Mouse (Mus musculus): ENCODE measurements at regions not wholly inside any gene's neighbourhood (a gene's known extent, or its start where the extent isn't known, plus 50 kb on each side); places are given as distances from the start of the nearest gene placed in this dataset.

GRCm38 (mm10) chr12:79928298-79928697 lies 184.5 kb downstream of the Zfp36l1 start:
- H3K27ac ChIP-seq, result peak overlapping the region; percentile 94
- H3K9me3 ChIP-seq, result no peaks in the 10 kb centered on the region
- H3K4me3 ChIP-seq, result no peak overlapping the region
- no peak overlapping the region for H3K4me2 ChIP-seq
- 9% methylated on average over 4 of the region's 4 CpGs for WGBS
- peaks cover 69% of the 10 kb centered on the region for H3K4me1 ChIP-seq
- ATAC-seq (ENCODE audit: insufficient number of reproducible peaks, low FRiP score, low TSS enrichment, low read depth), result peak; percentile 32; the same call in 1 of the 2 replicates
- H3K9ac ChIP-seq, result no peak overlapping the region
- no peaks in the 10 kb centered on the region for H3K27me3 ChIP-seq
- no peaks in the 10 kb centered on the region for H3K36me3 ChIP-seq

GRCm38 (mm10) chr12:79925704-79926588 lies 186.9 kb downstream of the Zfp36l1 start:
- Histone ChIP-seq H3K4me2 (peak overlapping the region; percentile 7; the same call in 1 of the 2 replicates), H3K9me3 (no peaks in the 10 kb centered on the region), H3K27me3 (no peaks in the 10 kb centered on the region), H3K27ac (peak overlapping the region; percentile 81), H3K9ac (no peak overlapping the region), H3K36me3 (no peaks in the 10 kb centered on the region), H3K4me3 (no peak overlapping the region), H3K4me1 (peaks cover 63% of the 10 kb centered on the region)
- no peak for ATAC-seq (ENCODE audit: insufficient number of reproducible peaks, low FRiP score, low TSS enrichment, low read depth)
- WGBS, result 21% methylated on average over 6 of the region's 6 CpGs

- H3K36me3 ChIP-seq, result no peaks in the 10 kb centered on the region
- H3K4me3 ChIP-seq, result no peak overlapping the region
- H3K9ac ChIP-seq, result no peak overlapping the region
- H3K27me3 ChIP-seq, result no peaks in the 10 kb centered on the region
- H3K27ac ChIP-seq, result peak overlapping the region; percentile 81
- 19% methylated on average over 16 of the region's 16 CpGs for WGBS
- H3K4me1 ChIP-seq, result peaks cover 59% of the 10 kb centered on the region
- H3K4me2 ChIP-seq, result peak overlapping the region; percentile 7; the same call in 1 of the 2 replicates
- no peaks in the 10 kb centered on the region for H3K9me3 ChIP-seq
- 0 out of 2 replicates have a peak, but pooled peaks have one; percentile 40 for ATAC-seq (ENCODE audit: insufficient number of reproducible peaks, low FRiP score, low TSS enrichment, low read depth)
Observed at GRCm38 (mm10) chr12:79924921-79925703, 187.7 kb downstream of the Zfp36l1 start.

- Histone ChIP-seq H3K9me3 (no peaks in the 10 kb centered on the region), H3K4me3 (no peak overlapping the region), H3K4me1 (peaks cover 48% of the 10 kb centered on the region), H3K36me3 (no peaks in the 10 kb centered on the region), H3K9ac (no peak overlapping the region), H3K27me3 (no peaks in the 10 kb centered on the region), H3K4me2 (no peak overlapping the region), H3K27ac (peak overlapping the region; percentile 33; the same call in 1 of the 2 replicates)
- ATAC-seq (ENCODE audit: insufficient number of reproducible peaks, low FRiP score, low TSS enrichment, low read depth), result no peak
- WGBS, result 86% methylated on average over 6 of the region's 6 CpGs
Observed at GRCm38 (mm10) chr12:79923811-79924210, 189.0 kb downstream of the Zfp36l1 start.

- Histone ChIP-seq H3K4me3 (no peak overlapping the region), H3K9ac (no peak overlapping the region), H3K27ac (no peak overlapping the region), H3K27me3 (no peaks in the 10 kb centered on the region), H3K4me2 (no peak overlapping the region), H3K4me1 (peaks cover 35% of the 10 kb centered on the region), H3K36me3 (no peaks in the 10 kb centered on the region), H3K9me3 (no peaks in the 10 kb centered on the region)
- WGBS, result 57% methylated on average over 5 of the region's 5 CpGs
- ATAC-seq (ENCODE audit: insufficient number of reproducible peaks, low FRiP score, low TSS enrichment, low read depth), result no peak
Observed at GRCm38 (mm10) chr12:79921786-79922185, 191.0 kb downstream of the Zfp36l1 start.

GRCm38 (mm10) chr12:79918983-79919382 lies 193.8 kb downstream of the Zfp36l1 start:
- H3K27me3 ChIP-seq, result no peaks in the 10 kb centered on the region
- no peak overlapping the region for H3K9ac ChIP-seq
- H3K9me3 ChIP-seq, result no peaks in the 10 kb centered on the region
- no peak for ATAC-seq (ENCODE audit: insufficient number of reproducible peaks, low FRiP score, low TSS enrichment, low read depth)
- no peak overlapping the region for H3K4me3 ChIP-seq
- H3K27ac ChIP-seq, result no peak overlapping the region
- no peaks in the 10 kb centered on the region for H3K36me3 ChIP-seq
- no peak overlapping the region for H3K4me2 ChIP-seq
- 85% methylated on average over 5 of the region's 5 CpGs for WGBS
- peaks cover 12% of the 10 kb centered on the region for H3K4me1 ChIP-seq

GRCm38 (mm10) chr12:79917634-79918289 lies 195.1 kb downstream of the Zfp36l1 start:
- H3K36me3 ChIP-seq, result no peaks in the 10 kb centered on the region
- H3K4me1 ChIP-seq, result peaks cover 12% of the 10 kb centered on the region
- no peak overlapping the region for H3K4me2 ChIP-seq
- no peaks in the 10 kb centered on the region for H3K27me3 ChIP-seq
- ATAC-seq (ENCODE audit: insufficient number of reproducible peaks, low FRiP score, low TSS enrichment, low read depth), result no peak
- H3K9ac ChIP-seq, result no peak overlapping the region
- 49% methylated on average over 10 of the region's 10 CpGs for WGBS
- H3K4me3 ChIP-seq, result no peak overlapping the region
- H3K9me3 ChIP-seq, result no peaks in the 10 kb centered on the region
- peak overlapping the region; percentile 27; the same call in 1 of the 2 replicates for H3K27ac ChIP-seq

- H3K9ac ChIP-seq, result no peak overlapping the region
- H3K4me3 ChIP-seq, result no peak overlapping the region
- H3K27ac ChIP-seq, result no peak overlapping the region
- H3K9me3 ChIP-seq, result no peaks in the 10 kb centered on the region
- H3K4me2 ChIP-seq, result no peak overlapping the region
- H3K36me3 ChIP-seq, result no peaks in the 10 kb centered on the region
- H3K27me3 ChIP-seq, result no peaks in the 10 kb centered on the region
- 75% methylated on average over 5 of the region's 5 CpGs for WGBS
- H3K4me1 ChIP-seq, result peaks cover 12% of the 10 kb centered on the region
- ATAC-seq (ENCODE audit: insufficient number of reproducible peaks, low FRiP score, low TSS enrichment, low read depth), result no peak
Observed at GRCm38 (mm10) chr12:79916896-79917633, 195.7 kb downstream of the Zfp36l1 start.

- no peak for ATAC-seq (ENCODE audit: insufficient number of reproducible peaks, low FRiP score, low TSS enrichment, low read depth)
- Histone ChIP-seq H3K27ac (no peak overlapping the region), H3K9me3 (no peaks in the 10 kb centered on the region), H3K36me3 (no peaks in the 10 kb centered on the region), H3K4me1 (peaks cover 12% of the 10 kb centered on the region), H3K4me2 (no peak overlapping the region), H3K4me3 (no peak overlapping the region), H3K27me3 (no peaks in the 10 kb centered on the region), H3K9ac (no peak overlapping the region)
- 74% methylated on average over 6 of the region's 6 CpGs for WGBS
Observed at GRCm38 (mm10) chr12:79913898-79914297, 198.9 kb downstream of the Zfp36l1 start.

GRCm38 (mm10) chr12:79912281-79913063 lies 200.3 kb downstream of the Zfp36l1 start:
- no peak for ATAC-seq (ENCODE audit: insufficient number of reproducible peaks, low FRiP score, low TSS enrichment, low read depth)
- Histone ChIP-seq H3K4me2 (no peak overlapping the region), H3K36me3 (no peaks in the 10 kb centered on the region), H3K27me3 (no peaks in the 10 kb centered on the region), H3K9ac (no peak overlapping the region), H3K4me3 (no peak overlapping the region), H3K4me1 (peaks cover 12% of the 10 kb centered on the region; the same call in 1 of the 2 replicates), H3K9me3 (no peaks in the 10 kb centered on the region), H3K27ac (no peak overlapping the region)
- WGBS, result 86% methylated on average over 10 of the region's 10 CpGs
